Mouse (Mus musculus) erythroblast, adult 5-6 weeks (primary cell): ENCODE data around the gene Cipc. TPM values are rescaled to one million over a fixed set of nuclear protein-coding genes. Genes with fewer than 3 reads are reported as not detected.

ENCODE experiments used
- total RNA-seq, 2 experiments: library from RNA; stranded (forward) in 1 of 2; stranded (reverse) in 1 of 2; fragments of 150-400 nt in 1 of 2; fragments of 200-764, 138-1000 nt in 1 of 2; gene quantifications; 2 replicates each; pipeline versions ENCODE4 v1.2.3 to v1.2.4; 2015 to 2017; ENCODE audit warnings: low replicate concordance in 2 of 2

Cipc gene
- total RNA-seq, 2 experiments from 2014 or later, result 7.1 to 8.2 TPM

Other genes with a start within 250 kb of the Cipc start
- gene Angel1, start 220.6 kb upstream of the Cipc start, total RNA-seq (2015; ENCODE audit: low replicate concordance), result not detected in 2 replicates
- gene Angel1, start 220.6 kb upstream of the Cipc start, total RNA-seq (2017; ENCODE audit: low replicate concordance), result 0.09 and 0.14 TPM in 2 replicates
- gene Lrrc74a, start 212.7 kb upstream of the Cipc start, total RNA-seq (2015; ENCODE audit: low replicate concordance), result not detected in 2 replicates
- gene Lrrc74a, start 212.7 kb upstream of the Cipc start, total RNA-seq (2017; ENCODE audit: low replicate concordance), result not detected in 2 replicates
- gene Irf2bpl, start 62.2 kb upstream of the Cipc start, total RNA-seq (2015; ENCODE audit: low replicate concordance), result 0.21 and 0.77 TPM in 2 replicates
- 0.42 TPM in 1 of 2 replicates, not detected in the other for gene Irf2bpl, start 62.2 kb upstream of the Cipc start, total RNA-seq (2017; ENCODE audit: low replicate concordance)
- not detected in 2 replicates for gene Zdhhc22, start 43.4 kb downstream of the Cipc start, total RNA-seq (2015; ENCODE audit: low replicate concordance)
- 0.43 TPM in 1 of 2 replicates, not detected in the other for gene Zdhhc22, start 43.4 kb downstream of the Cipc start, total RNA-seq (2017; ENCODE audit: low replicate concordance)
- gene Tmem63c, start 74.3 kb downstream of the Cipc start, total RNA-seq (2015; ENCODE audit: low replicate concordance), result not detected in 2 replicates
- gene Tmem63c, start 74.3 kb downstream of the Cipc start, total RNA-seq (2017; ENCODE audit: low replicate concordance), result not detected in 2 replicates
- gene Ngb, start 155.5 kb downstream of the Cipc start, total RNA-seq (2015; ENCODE audit: low replicate concordance), result not detected in 2 replicates
- gene Ngb, start 155.5 kb downstream of the Cipc start, total RNA-seq (2017; ENCODE audit: low replicate concordance), result not detected in 2 replicates
- gene Gstz1, start 200.1 kb downstream of the Cipc start, total RNA-seq (2015; ENCODE audit: low replicate concordance), result 6.1 and 8.4 TPM in 2 replicates
- 3.8 and 5.2 TPM in 2 replicates for gene Gstz1, start 200.1 kb downstream of the Cipc start, total RNA-seq (2017; ENCODE audit: low replicate concordance)
- 0.58 and 2.7 TPM in 2 replicates for gene Pomt2, start 200.9 kb downstream of the Cipc start, total RNA-seq (2015; ENCODE audit: low replicate concordance)
- gene Pomt2, start 200.9 kb downstream of the Cipc start, total RNA-seq (2017; ENCODE audit: low replicate concordance), result 1.7 and 2.1 TPM in 2 replicates